In genomic region chr1:26282885-26283613, GRCm38 (mm10) we compare ENCODE assay signal across 19 mouse cellular contexts.
A peak's percentile ranks its signal among the peaks of the same experiment; 100 is the strongest.
DNase-seq lines count a peak whose midpoint lies in the region; ATAC-seq and TF ChIP-seq lines count a peak whose summit lies in the region.
"Had no signal": no experiment of that assay in that cellular context is flagged by ENCODE, and none has a peak within 500 bp of the region (broad histone marks: within the 10 kb centered on the region; RNA-seq: fewer than 3 reads in every experiment).

No protein-coding gene starts in this region.

- no peak for TF ChIP-seq POLR2A in brain, embryonic 14.5 days (IDR thresholded peaks at IDR 0.05; ENCODE audit: borderline replicate concordance, extremely low read depth, insufficient read depth, insufficient read length, poor library complexity, severe bottlenecking)

- no peak overlapping the region for H3K4me3 ChIP-seq in forebrain, embryonic 11.5 days (ENCODE audit: low read depth, low read length)
- H3K4me3 ChIP-seq in forebrain, embryonic 10.5 days, result no peak overlapping the region
- H3K4me3 ChIP-seq: heart, embryonic 13.5 days; midbrain, embryonic 15.5 days had no signal

- DNase-seq in forebrain, embryonic 11.5 days (ENCODE audit: low spot score), result no peak
- DNase-seq in forebrain, embryonic 10.5 days (ENCODE audit: extremely low spot score, low spot score), result no peak
- peak; percentile 1 to 2 for DNase-seq in layer of hippocampus, postnatal 14 days (ENCODE audit: low spot score in 2 of 2)
- no peak for DNase-seq in layer of hippocampus, adult 9-11 months
- peak; percentile 60 for DNase-seq in brain, embryonic 14.5 days (ENCODE audit: low read depth)
- peak; percentile 11 to 69 for DNase-seq in left cerebral cortex, postnatal 14 days (ENCODE audit: low spot score in 2 of 2)
- no peak for DNase-seq in gastrocnemius, postnatal 25 days
- no peak for DNase-seq in heart, adult 11 months
- DNase-seq: cerebellum, postnatal 14 days; heart, postnatal 36 days; kidney, adult 11 months; kidney, postnatal 25 days; lung, adult 2 months had no signal

- no peaks in the 10 kb centered on the region for H3K36me3 ChIP-seq in forebrain, embryonic 11.5 days (ENCODE audit: control insufficient read depth, insufficient read depth, low read length)
- no peaks in the 10 kb centered on the region for H3K36me3 ChIP-seq in forebrain, embryonic 10.5 days (replicated peaks)
- H3K36me3 ChIP-seq: G1E; heart, embryonic 13.5 days; midbrain, embryonic 15.5 days had no signal

- no peaks in the 10 kb centered on the region for H3K27me3 ChIP-seq in forebrain, embryonic 11.5 days (ENCODE audit: control insufficient read depth, insufficient read depth, low read length)
- no peaks in the 10 kb centered on the region for H3K27me3 ChIP-seq in forebrain, embryonic 10.5 days (ENCODE audit: poor library complexity, severe bottlenecking)
- H3K27me3 ChIP-seq: heart, embryonic 13.5 days; midbrain, embryonic 15.5 days had no signal

- intact Hi-C loops in left cerebral cortex, postnatal 14 days (cut with DNase I), result no loop called here

- H3K9ac ChIP-seq in forebrain, embryonic 11.5 days (ENCODE audit: low read length), result no peak overlapping the region
- H3K9ac ChIP-seq: heart, embryonic 13.5 days; midbrain, embryonic 15.5 days had no signal

- peak; percentile 40 for ATAC-seq in forebrain, embryonic 11.5 days (replicated peaks; ENCODE audit: low FRiP score)
- ATAC-seq: CD4-positive, CD25-positive, alpha-beta regulatory T cell, adult 4 months; hindbrain, postnatal 0 days; midbrain, embryonic 15.5 days had no signal

- H3K4me2 ChIP-seq in forebrain, embryonic 11.5 days (ENCODE audit: low read depth, low read length, severe bottlenecking), result no peak overlapping the region
- H3K4me2 ChIP-seq: heart, embryonic 13.5 days; midbrain, embryonic 15.5 days had no signal

- H3K9me3 ChIP-seq in forebrain, embryonic 11.5 days (ENCODE audit: control insufficient read depth, low read length), result no peaks in the 10 kb centered on the region
- no peaks in the 10 kb centered on the region for H3K9me3 ChIP-seq in forebrain, embryonic 10.5 days
- H3K9me3 ChIP-seq: G1E; heart, embryonic 13.5 days; midbrain, embryonic 15.5 days had no signal

- 49% methylated on average over 4 of the region's 4 CpGs for WGBS in forebrain, embryonic 11.5 days
- 68% methylated on average over 4 of the region's 4 CpGs for WGBS in forebrain, embryonic 10.5 days

- no peak overlapping the region for H3K27ac ChIP-seq in forebrain, embryonic 11.5 days (ENCODE audit: low read depth, low read length)
- no peak overlapping the region for H3K27ac ChIP-seq in forebrain, embryonic 10.5 days
- H3K27ac ChIP-seq: heart, embryonic 13.5 days; hindbrain, postnatal 0 days; macrophage; midbrain, embryonic 15.5 days had no signal

- no peak for TF ChIP-seq CTCF in brain, embryonic 14.5 days (IDR thresholded peaks at IDR 0.05; ENCODE audit: borderline replicate concordance, extremely low read depth, insufficient read depth, insufficient read length)

- H3K4me1 ChIP-seq in forebrain, embryonic 11.5 days (replicated peaks; ENCODE audit: control insufficient read depth, insufficient read depth, low read length), result no peaks in the 10 kb centered on the region
- H3K4me1 ChIP-seq in forebrain, embryonic 10.5 days, result peaks cover 9% of the 10 kb centered on the region; the same call in 1 of the 2 replicates
- H3K4me1 ChIP-seq: heart, embryonic 13.5 days; midbrain, embryonic 15.5 days had no signal

Comparison
In these comparisons a context has a peak if more than half of its experiments do, and no peak if none do; other contexts are left out.
1. DNase-seq: peak in layer of hippocampus, postnatal 14 days (2 of 2), brain, embryonic 14.5 days (single experiment) and left cerebral cortex, postnatal 14 days (2 of 2); none in forebrain, embryonic 11.5 days (single experiment), forebrain, embryonic 10.5 days (single experiment), layer of hippocampus, adult 9-11 months (single experiment), gastrocnemius, postnatal 25 days (single experiment) and heart, adult 11 months (single experiment).